ENCODE assay signal across 20 mouse cellular contexts in genomic region chr3:154825739-154826138, GRCm38 (mm10).
DNase-seq lines count a peak whose midpoint lies in the region; ATAC-seq and TF ChIP-seq lines count a peak whose summit lies in the region.
"Had no signal": no experiment of that assay in that cellular context is flagged by ENCODE, and none has a peak within 500 bp of the region (broad histone marks: within the 10 kb centered on the region; RNA-seq: fewer than 3 reads in every experiment).

No protein-coding gene starts in this region.

- no peak for DNase-seq in frontal cortex, postnatal 25 days (ENCODE audit: low spot score in 2 of 2)
- DNase-seq in layer of hippocampus, adult 2 months (ENCODE audit: low spot score in 2 of 2) = peak; percentile 50 to 65
- no peak for DNase-seq in layer of hippocampus, postnatal 25 days (ENCODE audit: extremely low spot score in 1 of 2, low spot score in 1 of 2)
- DNase-seq in Muller cell, postnatal 12 days (ENCODE audit: inconsistent ontology term) = peak; percentile 69
- no peak for DNase-seq in spleen, postnatal 36 days (ENCODE audit: low spot score in 2 of 2)
- DNase-seq: cerebellum, adult 11 months; embryo, embryonic 11 days; gastrocnemius, adult 2 months; kidney, postnatal 4 days; liver; lung, postnatal 14 days; thymus, adult 2 months had no signal

- H3K4me1 ChIP-seq in cortical plate, adult 2 months (ENCODE audit: control insufficient read depth, insufficient read depth, low read length) = peaks cover 3% of the 10 kb centered on the region; the same call in 1 of the 2 replicates
- H3K4me1 ChIP-seq: intestine, embryonic 15.5 days; megakaryocyte, embryonic 14.5 days; midbrain, embryonic 15.5 days had no signal

- TF ChIP-seq POLR2A in cortical plate, adult 2 months (IDR thresholded peaks at IDR 0.05; ENCODE audit: extremely low read depth, insufficient read depth, low read length) = no peak

- TF ChIP-seq CTCF in layer of hippocampus, adult 2 months (conservative IDR thresholded peaks at IDR 0.05) = no peak
- no peak for TF ChIP-seq CTCF in cortical plate, adult 2 months (IDR thresholded peaks at IDR 0.05; ENCODE audit: extremely low read depth, insufficient read depth, low read length)

- no peak overlapping the region for H3K4me3 ChIP-seq in layer of hippocampus, adult 2 months
- no peak overlapping the region for H3K4me3 ChIP-seq in cortical plate, adult 2 months (ENCODE audit: insufficient read depth, low read length)
- H3K4me3 ChIP-seq: gastrocnemius, adult 2 months; intestine, embryonic 15.5 days; megakaryocyte, embryonic 14.5 days; midbrain, embryonic 15.5 days; myocyte had no signal

- ATAC-seq in frontal cortex, adult (ENCODE audit: low TSS enrichment) = peak; percentile 88
- ATAC-seq: forebrain, embryonic 16.5 days; intestine, embryonic 15.5 days; midbrain, embryonic 15.5 days had no signal

- H3K27ac ChIP-seq in layer of hippocampus, adult 2 months = peak overlapping the region; percentile 64
- H3K27ac ChIP-seq in cortical plate, adult 2 months (ENCODE audit: insufficient read depth, low read length) = peak overlapping the region; percentile 4; the same call in 1 of the 2 replicates
- H3K27ac ChIP-seq: gastrocnemius, adult 2 months; hindbrain, embryonic 14.5 days; intestine, embryonic 15.5 days; midbrain, embryonic 15.5 days had no signal

Comparison
In these comparisons a context has a peak if more than half of its experiments do, and no peak if none do; other contexts are left out.
1. DNase-seq: peak in layer of hippocampus, adult 2 months (2 of 2) and Muller cell, postnatal 12 days (single experiment); none in frontal cortex, postnatal 25 days (0 of 2), layer of hippocampus, postnatal 25 days (0 of 2) and spleen, postnatal 36 days (0 of 2).